Mouse (Mus musculus): ENCODE data around the gene Znhit6.

Znhit6 gene

DNA sequence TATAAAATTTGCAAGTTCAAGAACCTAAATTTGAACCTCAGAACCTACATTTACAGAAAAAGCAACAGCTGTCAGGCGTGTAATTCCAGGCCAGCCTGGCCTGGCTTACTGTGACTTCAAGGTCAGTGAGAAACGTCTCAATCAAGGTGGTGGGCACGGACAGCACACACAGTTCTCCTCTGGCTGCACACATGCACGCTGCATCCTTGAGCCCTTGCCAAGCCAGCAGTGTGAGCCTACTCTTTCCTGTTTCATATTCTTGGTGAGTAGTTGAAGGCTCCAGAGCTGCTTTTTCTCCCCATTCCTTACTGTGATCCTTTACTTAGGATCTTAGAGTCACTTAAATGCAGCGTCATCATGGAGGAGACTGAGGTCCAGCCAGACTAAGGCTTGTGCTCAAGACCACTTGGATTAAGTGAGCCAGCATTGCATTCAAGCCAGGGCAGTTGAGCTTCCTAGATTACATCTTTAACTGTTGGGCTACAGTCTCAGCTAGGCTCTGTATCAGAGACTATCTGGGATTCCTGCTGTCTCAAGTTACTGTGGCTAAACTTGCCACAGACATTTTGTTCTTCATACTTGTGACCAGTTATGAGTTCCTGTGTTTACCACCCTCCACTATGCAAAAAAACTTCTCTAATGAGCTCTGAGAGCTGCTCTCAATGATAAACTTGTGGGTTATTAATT lies 29.6 kb downstream of the Znhit6 start:
- no peak for DNase-seq (ENCODE audit: low spot score)

DNA sequence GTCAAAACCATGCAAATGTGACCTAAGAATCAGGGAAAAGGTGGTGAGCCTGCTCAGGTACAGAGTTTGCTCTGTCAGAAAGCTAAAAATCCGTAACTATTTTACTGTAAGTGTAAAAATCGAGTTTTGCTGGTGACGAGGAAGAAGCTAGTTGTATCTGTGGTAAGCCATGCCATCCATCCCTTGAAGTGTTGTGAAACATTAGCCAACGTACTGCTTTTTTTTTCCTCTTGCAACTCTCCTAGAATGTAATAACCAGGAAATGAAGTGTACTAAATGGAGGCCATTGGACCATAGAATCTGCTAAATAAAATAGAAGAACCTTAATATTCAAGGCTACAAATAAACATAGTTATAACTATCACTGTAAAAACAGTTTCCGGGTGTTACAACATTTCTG lies 32.3 kb downstream of the Znhit6 start:
- no peak for DNase-seq (ENCODE audit: low spot score)

DNA sequence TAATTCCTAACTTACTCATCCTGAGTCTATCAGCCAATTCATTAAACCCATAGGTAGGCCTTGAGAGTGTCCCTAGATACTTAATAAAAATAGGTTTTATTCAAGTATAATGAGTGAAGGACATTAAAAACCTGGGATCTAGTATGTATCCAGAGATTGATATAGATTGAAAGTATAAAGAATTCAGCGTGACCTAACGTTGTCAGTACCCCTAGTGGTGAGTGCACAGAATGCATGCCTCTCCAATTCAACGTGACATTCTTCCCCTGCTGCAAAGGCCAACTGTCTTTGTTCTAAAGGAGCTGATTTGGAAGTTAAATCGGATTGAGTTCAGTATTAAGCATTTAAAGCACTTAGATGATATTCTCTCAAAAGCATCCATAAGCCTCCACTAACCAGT lies 36.7 kb downstream of the Znhit6 start:
- DNase-seq (ENCODE audit: low spot score): peak; percentile 72

DNA sequence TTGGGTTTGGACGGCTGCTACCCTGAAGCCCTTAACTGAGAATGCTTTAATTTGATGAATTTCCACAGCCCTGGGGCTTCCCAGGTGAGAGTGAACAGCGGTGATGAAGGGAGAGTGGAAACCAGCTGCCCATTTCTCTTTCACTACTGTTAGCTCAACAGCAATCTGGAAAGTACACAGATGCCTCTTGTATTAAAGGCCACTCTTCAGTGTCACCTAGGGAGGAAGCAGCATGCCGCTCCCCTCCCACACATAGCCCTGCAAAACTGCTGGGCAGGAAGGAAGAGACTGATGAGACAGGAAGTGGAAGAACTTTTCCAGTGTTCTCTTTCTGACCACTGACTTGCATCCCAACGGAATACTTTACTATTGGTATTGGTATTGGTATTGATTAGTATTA lies 37.2 kb downstream of the Znhit6 start:
- no peak for DNase-seq (ENCODE audit: low spot score)

DNA sequence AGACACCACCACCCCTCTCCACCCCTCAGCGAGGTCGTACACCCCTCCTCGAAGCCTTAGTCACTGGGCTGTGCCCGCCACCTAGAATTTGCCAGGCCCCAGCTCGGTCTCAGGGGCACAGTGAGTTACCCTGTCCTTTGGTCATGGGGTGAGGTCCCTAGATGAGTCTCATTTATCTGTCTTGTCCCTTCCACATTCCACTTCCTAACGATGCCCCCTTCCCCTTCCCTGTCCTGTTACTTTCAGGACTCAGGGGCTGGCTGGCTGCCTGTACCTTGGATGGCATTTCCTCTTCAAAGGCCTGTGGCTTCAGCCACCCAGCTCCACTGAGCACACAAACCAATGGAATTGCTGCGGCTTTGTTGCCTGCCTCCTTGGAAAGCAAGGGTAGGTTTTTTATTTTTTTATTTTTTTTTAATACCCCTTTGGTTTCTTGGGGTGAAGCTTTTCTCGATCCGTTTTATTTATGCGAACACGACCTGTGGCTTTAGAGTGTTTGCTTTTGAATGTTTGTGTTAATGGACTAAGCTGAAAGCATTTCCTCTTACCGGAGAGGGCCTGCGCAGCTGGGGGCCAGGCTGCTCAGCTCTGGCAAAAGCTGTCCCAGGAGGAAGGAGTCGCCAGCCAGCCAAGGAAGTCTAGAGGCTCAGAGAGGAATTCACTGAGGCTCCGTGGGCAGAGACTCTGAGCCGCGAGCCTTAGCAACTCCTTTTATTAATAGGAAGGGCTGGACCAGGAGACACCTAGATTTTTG lies 38.5 kb downstream of the Znhit6 start:
- peak; percentile 44 for DNase-seq (ENCODE audit: low spot score)

DNA sequence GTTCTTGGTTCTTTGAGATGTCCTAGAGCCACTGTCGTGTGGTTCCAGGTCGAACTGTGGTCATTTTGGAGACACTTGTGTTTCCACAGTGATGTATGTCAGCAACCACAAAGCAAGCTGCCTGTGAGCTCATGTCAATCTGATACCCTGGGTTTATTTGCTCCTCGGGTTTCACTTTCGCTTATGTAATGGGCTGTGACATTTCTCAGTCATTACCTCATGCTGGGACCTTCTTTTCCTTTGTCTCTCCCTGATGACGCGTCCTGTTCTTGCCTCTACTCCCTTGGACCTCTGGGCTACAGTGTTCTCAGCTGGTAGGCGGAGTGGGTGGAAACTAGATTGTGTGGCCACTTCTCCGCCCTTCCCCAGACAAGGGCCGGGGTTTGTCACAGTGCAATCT lies 42.3 kb downstream of the Znhit6 start:
- DNase-seq (ENCODE audit: low spot score): no peak

DNA sequence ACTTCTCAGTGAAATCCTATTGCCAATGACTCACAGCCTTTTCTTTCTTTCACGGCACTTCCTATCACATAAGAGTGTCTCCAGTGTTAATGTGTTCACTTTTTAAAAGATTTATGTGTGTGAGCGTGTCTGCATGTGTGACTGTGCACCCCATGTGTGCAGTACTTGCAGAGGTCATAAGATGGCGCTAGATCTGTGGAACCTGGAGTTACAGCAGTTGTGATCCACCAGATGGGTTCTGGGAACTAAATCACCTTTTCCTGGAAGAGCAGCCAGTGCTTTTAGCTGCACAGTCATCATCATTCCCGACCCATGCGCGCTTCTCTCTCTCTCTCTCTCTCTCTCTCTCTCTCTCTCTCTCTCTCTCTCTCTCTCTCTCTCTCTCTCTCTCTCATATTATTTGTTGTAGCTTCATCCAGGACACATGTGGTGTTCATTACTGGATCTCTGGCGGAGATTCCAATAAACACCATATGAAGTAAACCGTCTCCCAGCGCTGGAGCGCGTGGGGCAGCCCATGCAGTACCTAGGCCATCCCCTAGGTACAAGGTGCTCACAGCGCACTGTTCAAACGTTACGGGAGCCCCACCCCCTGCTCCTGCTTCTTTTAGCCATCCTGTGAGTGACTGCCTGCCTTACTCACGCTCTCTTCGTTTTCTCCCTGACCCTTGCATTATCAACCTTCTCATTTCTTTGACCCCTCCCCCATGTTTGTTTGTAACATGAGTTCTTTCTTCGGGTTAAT lies 43.8 kb downstream of the Znhit6 start:
- DNase-seq (ENCODE audit: low spot score): no peak

DNA sequence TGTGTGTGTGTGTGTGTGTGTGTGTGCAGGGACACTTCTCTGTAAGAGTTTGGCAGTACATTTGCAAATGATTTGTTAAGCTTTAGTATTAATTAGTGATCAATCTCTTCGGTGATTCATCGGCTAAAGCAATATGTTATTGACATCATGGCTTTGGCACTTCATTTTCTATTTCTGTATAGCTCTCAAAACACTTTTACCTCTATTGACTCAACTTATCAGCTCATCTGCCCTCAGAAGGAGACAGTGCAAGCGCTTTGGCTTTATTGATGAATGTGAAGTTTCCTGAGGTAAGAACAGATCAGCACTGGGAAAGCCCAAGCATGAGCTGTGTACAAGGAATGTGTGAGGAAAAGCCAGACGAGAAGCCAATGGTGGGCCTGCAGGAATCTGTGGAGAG lies 45.2 kb downstream of the Znhit6 start:
- DNase-seq (ENCODE audit: low spot score): no peak

DNA sequence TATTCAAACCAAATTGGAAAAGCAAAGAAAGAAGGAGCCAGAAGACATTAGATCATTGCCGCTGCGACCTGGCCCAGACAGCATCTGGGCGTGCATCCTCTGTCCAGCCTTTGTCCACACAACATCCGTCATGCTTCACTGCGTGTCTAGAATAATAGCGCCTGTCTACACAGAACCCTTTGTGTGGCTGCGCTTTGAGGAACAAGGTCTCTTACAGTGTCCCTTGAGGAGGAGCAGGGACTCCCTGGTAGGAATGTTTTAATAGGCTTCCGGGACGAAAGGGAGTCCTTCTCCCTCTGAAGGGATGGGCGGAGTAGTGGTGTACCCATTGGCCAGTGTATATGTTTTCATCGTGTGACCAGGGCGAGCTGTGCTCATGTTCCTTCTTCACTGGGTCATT lies 47.0 kb downstream of the Znhit6 start:
- no peak for DNase-seq (ENCODE audit: low spot score)

DNA sequence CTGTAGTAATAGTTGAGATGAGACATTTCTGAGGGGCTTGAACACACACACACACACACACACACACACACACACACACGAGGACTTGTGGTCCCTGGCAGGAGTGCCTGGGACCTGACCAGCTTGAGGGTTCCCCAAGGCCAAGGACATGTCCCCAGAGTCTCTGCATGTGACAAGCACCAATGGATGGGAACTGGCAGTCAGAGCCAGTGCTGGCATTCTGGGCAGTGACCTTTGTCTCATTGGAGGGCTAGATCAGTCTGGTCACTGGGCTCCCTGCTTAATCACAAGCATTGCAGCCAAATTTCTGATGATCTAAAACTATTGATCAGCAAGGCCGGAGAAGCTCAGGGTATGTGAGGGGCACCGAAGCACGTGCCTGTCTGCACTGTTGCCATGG lies 48.8 kb downstream of the Znhit6 start:
- no peak for DNase-seq (ENCODE audit: low spot score)

DNA sequence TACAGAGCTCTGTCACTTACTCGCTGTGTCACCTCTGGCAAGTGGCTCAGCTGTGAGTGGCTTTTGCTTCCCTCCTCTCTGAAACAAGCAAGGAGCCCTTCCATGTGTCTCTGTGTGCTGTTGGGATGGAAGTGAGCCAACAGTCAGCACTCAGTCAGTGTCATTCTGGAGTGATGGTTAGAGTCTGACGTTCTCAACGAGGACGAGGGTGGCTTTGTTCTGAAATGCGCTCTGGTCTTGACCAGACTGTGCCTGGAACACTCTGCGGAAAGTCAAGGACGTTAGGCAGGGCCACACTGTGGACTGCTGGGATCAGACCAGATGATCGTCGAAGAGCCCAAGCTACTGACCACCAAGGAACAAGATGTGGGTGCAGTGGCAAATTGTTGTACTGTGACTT lies 49.5 kb downstream of the Znhit6 start:
- no peak for DNase-seq (ENCODE audit: low spot score)

DNA sequence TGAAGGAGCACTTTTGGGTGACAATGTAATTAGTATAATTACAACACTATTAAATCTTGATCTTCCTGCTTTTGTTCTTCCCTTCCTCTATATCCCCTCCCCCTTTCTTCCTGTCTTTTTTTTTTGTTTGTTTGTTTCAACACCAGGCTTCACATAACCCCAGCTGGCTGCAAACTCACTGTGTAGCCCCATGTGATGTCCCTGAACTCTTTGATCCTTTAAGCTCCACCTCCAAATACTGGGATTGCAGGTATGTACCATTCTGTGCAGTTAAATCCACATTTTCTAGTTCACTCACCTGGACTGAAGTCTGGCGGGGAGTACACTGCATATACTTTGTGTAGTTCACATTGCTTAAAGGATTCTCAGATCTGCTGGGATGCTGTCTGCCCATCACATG lies 50.1 kb downstream of the Znhit6 start:
- DNase-seq (ENCODE audit: low spot score): no peak

DNA sequence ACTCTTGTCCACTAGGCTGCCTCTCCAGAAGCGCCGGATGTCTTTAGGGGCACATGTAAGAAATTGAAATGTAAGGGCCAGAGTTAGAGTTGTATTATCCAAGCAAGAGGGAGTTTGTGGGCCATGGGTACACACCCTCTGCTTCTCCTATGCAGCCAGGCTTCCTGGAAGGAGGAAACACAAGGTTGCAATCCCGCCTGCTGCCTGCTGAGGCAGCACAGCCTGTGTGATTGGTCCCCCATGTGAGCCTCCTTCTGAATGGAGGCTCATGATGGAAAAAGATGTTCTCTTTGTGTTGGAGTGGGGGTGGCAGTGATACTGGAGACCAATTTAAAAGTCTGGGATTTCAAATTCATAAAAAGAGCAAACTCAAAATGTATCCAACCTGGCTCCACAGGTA lies 51.8 kb downstream of the Znhit6 start:
- DNase-seq (ENCODE audit: low spot score): peak; percentile 56

DNA sequence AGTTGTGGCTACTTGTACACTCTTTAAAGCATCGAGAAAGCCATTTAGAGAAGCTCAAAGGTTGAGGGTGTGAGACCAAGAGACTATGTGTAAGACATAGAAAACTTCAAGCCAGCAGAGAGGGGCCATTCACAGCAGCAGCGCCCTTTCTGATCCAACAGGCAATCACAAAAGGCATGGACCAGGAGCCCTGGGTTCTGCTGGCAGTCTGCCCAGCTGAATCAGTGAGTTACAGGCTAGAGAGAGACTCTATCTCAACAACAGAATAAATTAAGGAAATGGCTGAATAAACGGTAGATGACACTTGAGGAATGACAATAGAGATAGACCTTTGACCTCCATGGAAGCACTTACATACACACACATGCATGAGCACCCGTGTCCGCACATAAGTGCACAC lies 52.6 kb downstream of the Znhit6 start:
- DNase-seq (ENCODE audit: low spot score): no peak

DNA sequence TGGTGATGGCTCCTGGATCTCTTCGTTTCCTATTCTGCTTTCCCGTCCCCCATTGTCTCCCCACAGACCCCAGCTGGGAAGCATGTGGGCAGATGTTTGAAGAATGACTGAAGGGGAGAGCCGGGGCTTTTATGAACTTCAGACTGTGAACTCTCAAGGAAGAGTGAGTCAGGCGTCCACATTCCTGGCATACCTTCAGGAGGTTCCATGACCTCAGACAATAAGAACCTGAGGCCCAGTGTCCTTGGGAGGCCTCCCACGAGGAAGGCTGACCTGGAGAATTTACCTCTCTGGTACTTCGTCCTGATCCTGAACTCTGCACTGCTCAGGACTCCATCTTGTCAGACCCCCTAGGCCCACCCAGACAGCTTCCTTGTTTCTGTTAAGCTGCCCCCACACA lies 56.9 kb downstream of the Znhit6 start:
- no peak for DNase-seq (ENCODE audit: low spot score)

DNA sequence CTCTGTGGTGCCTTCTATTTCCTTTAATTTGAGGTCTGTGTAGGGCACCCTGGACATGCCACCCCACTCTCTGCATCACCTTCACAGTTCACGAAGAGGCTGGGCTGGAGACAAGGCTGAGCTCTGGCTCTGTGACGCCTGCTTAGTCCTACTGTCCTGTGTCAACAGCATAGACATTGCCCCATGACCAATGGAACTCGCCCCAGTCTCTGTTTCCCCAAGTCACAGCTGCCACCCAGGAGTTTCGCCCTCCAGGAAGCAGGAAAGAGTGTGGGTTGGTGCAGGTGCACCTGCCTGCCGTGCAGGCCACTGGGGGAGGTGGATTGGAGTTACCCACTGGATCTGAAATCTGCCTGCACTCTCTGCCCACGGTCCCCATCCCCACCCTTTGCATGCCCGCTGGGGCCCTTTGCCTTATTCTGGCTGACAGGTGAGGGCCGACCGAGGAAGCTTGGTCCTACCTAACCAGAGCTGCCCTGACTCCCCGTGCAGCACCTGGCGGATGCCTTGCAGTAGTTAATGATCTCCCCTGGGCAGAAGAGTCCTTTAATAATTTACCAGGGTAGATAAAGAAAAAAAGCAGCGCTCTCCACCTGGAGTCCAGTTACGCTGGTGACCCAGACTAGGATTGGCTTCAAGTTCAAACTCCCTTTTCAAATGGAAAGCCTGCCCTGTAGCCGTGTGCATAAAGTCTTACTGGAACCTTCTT lies 58.2 kb downstream of the Znhit6 start:
- DNase-seq (ENCODE audit: low spot score): no peak

DNA sequence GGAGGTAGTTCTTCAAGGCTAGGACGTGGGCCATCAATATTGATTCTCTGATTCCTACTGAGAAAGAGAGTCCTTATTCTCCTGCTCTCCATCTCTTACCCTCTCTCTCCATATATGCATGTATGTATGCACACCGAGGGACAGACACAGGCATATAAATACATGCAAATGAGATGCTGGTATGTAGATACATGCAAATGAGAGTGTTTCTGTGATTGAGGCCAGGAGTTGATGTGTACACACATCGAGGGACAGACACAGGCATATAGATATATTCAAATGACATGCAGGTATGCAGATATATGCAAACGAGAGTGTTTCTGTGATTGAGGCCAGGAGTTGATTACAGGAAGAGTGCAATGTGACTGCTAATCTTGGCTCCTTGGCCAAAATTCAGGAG lies 64.2 kb downstream of the Znhit6 start:
- DNase-seq (ENCODE audit: low spot score): no peak

DNA sequence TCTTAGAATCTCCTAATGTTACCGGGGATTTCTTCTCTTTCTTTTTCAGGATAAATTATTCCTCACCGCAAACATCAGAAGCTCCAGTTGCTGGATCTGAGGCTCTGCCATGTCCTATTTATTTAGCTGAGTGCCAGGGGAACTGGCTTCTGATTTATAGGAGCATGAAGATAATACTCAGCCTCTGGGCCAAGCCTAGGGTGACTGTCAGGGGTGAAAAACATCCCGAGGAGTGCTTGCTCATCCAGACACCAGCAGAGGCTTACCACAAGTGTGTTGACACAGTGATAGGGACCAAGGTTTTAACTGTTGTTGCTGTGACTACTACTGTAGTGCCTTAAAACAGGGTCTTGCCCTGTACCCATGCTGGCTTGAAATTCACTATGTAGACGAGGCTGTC lies 64.6 kb downstream of the Znhit6 start:
- no peak for DNase-seq (ENCODE audit: low spot score)

DNA sequence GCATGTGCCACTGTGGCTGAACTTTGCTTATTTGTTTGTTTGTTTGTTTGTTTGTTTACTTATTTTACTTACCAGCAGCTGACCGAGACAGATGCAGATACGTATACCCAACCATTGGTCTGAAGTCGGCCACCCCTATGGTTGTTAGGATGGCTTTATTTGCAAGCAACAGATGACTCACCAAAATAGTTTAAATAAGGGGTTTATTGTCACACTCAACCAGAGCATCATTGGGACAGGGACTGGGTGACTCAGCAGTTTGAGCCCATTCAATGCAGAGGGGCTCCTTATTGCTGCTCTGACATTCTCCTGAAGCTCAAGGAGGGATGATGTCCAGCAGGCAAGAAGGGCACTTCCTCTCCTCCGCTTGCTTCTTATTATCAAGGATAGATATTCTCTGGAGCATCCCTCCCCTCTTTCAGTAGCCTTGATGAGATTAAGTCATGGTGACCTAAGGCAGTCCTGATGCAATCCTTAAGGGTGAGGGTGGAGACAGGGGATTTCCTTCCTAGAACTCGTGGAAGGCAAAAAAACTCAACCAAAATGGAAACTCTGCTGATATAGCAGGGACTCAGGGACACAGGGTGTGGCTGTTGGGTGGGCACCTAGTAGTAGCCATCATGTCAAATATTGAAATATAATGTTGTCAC lies 65.2 kb downstream of the Znhit6 start:
- DNase-seq (ENCODE audit: low spot score): no peak

DNA sequence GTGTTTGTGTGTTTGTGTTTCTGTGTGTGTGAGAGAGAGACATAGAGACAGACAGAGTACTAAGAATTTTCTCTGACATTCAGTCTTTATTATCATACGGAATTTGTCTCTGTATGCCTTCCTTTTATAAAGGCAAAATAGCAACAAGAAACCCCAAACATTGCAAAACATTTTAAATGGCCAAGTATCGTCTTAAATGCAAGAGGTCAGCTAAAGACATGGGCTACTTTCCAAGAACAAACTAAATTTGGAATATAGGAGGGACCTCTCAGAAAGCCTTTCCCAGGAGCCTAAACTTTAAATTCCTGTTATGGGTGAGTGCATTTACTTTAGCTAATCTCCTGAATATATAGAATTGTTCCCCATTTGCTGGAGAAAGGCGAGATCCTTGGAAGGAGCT lies 65.9 kb downstream of the Znhit6 start:
- no peak for DNase-seq (ENCODE audit: low spot score)

DNA sequence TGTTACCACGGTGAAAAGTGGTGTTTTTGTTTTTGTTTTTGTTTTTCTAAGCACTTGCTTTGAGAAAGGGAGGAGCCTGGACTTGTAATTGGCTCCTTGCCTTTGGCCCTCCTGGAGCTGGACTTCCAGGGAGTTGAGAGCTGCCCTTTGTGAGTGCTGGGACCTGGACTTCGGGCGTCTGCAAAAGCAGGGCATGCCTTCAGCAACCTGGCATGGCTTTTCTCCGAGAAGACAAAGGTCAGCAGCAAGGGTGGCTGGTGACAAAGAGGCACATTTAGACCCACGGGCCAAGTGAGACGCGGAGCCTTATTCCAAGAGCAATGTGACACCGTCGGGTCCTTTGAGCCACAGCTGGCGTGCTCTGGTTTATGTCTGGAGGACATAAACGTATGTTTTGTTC lies 66.9 kb downstream of the Znhit6 start:
- no peak for DNase-seq (ENCODE audit: low spot score)

DNA sequence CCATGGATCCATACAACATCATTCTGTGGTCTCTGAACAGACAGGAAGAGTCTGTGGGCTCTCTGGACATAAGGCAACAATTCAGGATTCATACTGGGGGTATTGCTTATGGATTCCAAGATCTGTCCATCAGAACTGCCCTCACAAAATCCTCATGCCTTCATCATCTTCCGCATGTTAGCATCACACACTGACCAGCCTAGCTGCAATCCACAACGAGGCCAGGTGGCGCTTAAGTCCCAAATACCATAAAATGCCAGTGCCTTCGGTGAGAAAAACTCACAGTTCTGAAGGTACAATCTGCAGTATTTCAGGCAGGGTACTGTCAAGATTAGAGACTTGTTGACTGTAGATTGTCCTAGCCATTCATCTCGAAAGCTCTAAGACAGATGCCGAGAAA lies 69.5 kb downstream of the Znhit6 start:
- no peak for DNase-seq (ENCODE audit: low spot score)
